16 mouse cellular contexts compared by ENCODE assay signal in genomic region chr6:30697464-30697863, GRCm38 (mm10). TPM values are rescaled to one million over a fixed set of nuclear protein-coding genes. Genes with fewer than 3 reads are reported as not detected.
A peak's percentile ranks its signal among the peaks of the same experiment; 100 is the strongest.
DNase-seq lines count a peak whose midpoint lies in the region; ATAC-seq and TF ChIP-seq lines count a peak whose summit lies in the region.
"Had no signal": no experiment of that assay in that cellular context is flagged by ENCODE, and none has a peak within 500 bp of the region (broad histone marks: within the 10 kb centered on the region; RNA-seq: fewer than 3 reads in every experiment).

No protein-coding gene starts in this region.

- TF ChIP-seq CTCF in lung, adult 2 months (IDR thresholded peaks at IDR 0.05; ENCODE audit: insufficient read depth, low read length) = no peak

- 9% methylated on average over 5 of the region's 5 CpGs for WGBS in heart, embryonic 14.5 days
- 16% methylated on average over 5 of the region's 5 CpGs for WGBS in lung, embryonic 16.5 days
- 50% methylated on average over 5 of the region's 5 CpGs for WGBS in lung, adult 2 months
- 38% methylated on average over 5 of the region's 5 CpGs for WGBS in embryonic facial prominence, embryonic 14.5 days
- WGBS in limb, embryonic 15.5 days = 42% methylated on average over 5 of the region's 5 CpGs

- H3K27me3 ChIP-seq in heart, embryonic 14.5 days (ENCODE audit: control insufficient read depth, insufficient read depth, low read length) = no peaks in the 10 kb centered on the region
- H3K27me3 ChIP-seq in lung, embryonic 16.5 days (ENCODE audit: control insufficient read depth, insufficient read depth, low read depth, low read length) = no peaks in the 10 kb centered on the region
- no peaks in the 10 kb centered on the region for H3K27me3 ChIP-seq in embryonic facial prominence, embryonic 14.5 days (replicated peaks; ENCODE audit: control insufficient read depth, insufficient read depth, low read length)
- H3K27me3 ChIP-seq in limb, embryonic 15.5 days = no peaks in the 10 kb centered on the region

- no peaks in the 10 kb centered on the region for H3K9me3 ChIP-seq in heart, embryonic 14.5 days (ENCODE audit: control insufficient read depth, low read length)
- H3K9me3 ChIP-seq in lung, embryonic 16.5 days (ENCODE audit: control insufficient read depth, low read length) = no peaks in the 10 kb centered on the region
- no peaks in the 10 kb centered on the region for H3K9me3 ChIP-seq in embryonic facial prominence, embryonic 14.5 days (ENCODE audit: control insufficient read depth, low read length)
- H3K9me3 ChIP-seq in limb, embryonic 15.5 days = no peaks in the 10 kb centered on the region

- H3K27ac ChIP-seq in heart, embryonic 14.5 days (replicated peaks in 1 of 2; ENCODE audit: control insufficient read depth in 1 of 2, insufficient read depth in 1 of 2, low read depth in 2 of 2, low read length in 2 of 2) = peak overlapping the region; percentile 53 to 61; a peak in 3 of 4 replicates
- 0 out of 2 replicates have a peak overlapping the region, but pooled peaks have one; percentile 30 for H3K27ac ChIP-seq in lung, embryonic 16.5 days (ENCODE audit: low read length)
- H3K27ac ChIP-seq in embryonic facial prominence, embryonic 14.5 days (replicated peaks; ENCODE audit: low read depth, low read length) = peak overlapping the region; percentile 82
- H3K27ac ChIP-seq in limb, embryonic 15.5 days = peak overlapping the region; percentile 57

- no peaks in the 10 kb centered on the region for H3K36me3 ChIP-seq in heart, embryonic 14.5 days (ENCODE audit: control insufficient read depth, insufficient read depth, low read length)
- no peaks in the 10 kb centered on the region for H3K36me3 ChIP-seq in lung, embryonic 16.5 days (ENCODE audit: control insufficient read depth, insufficient read depth, low read length)
- no peaks in the 10 kb centered on the region for H3K36me3 ChIP-seq in embryonic facial prominence, embryonic 14.5 days (ENCODE audit: control insufficient read depth, insufficient read depth, low read length)
- no peaks in the 10 kb centered on the region for H3K36me3 ChIP-seq in limb, embryonic 15.5 days

- DNase-seq in heart, postnatal 25 days (ENCODE audit: low spot score) = no peak
- no peak for DNase-seq in lung, adult 2 months
- peak; percentile 91 for DNase-seq in embryonic facial prominence, embryonic 14.5 days (ENCODE audit: low spot score)
- DNase-seq in gastrocnemius, postnatal 4 days (ENCODE audit: low spot score in 2 of 2) = no peak
- no peak for DNase-seq in embryo, embryonic 10 days (ENCODE audit: low spot score)
- DNase-seq: adrenal gland, postnatal 10 days; gastrocnemius, postnatal 36 days; lung, postnatal 4 days; right cerebral cortex, postnatal 4 days had no signal

- H3K4me3 ChIP-seq in heart, embryonic 14.5 days (ENCODE audit: control insufficient read depth in 1 of 2, insufficient read depth in 1 of 2, low read depth in 1 of 2, low read length in 2 of 2) = no peak overlapping the region
- no peak overlapping the region for H3K4me3 ChIP-seq in lung, embryonic 16.5 days (ENCODE audit: low read length)
- H3K4me3 ChIP-seq in lung, adult 2 months (replicated peaks; ENCODE audit: extremely low read depth, low read depth, low read length) = no peak overlapping the region
- H3K4me3 ChIP-seq in embryonic facial prominence, embryonic 14.5 days (ENCODE audit: low read depth, low read length) = no peak overlapping the region
- no peak overlapping the region for H3K4me3 ChIP-seq in limb, embryonic 15.5 days

- peaks cover 19 to 23% of the 10 kb centered on the region in 2 experiments for H3K4me1 ChIP-seq in heart, embryonic 14.5 days (ENCODE audit: control insufficient read depth in 2 of 2, insufficient read depth in 2 of 2, low read length in 2 of 2)
- peaks cover 10% of the 10 kb centered on the region for H3K4me1 ChIP-seq in lung, embryonic 16.5 days (replicated peaks; ENCODE audit: control insufficient read depth, insufficient read depth, low read length)
- H3K4me1 ChIP-seq in lung, adult 2 months (ENCODE audit: control insufficient read depth, insufficient read depth, low read length) = peaks cover 4% of the 10 kb centered on the region; the same call in 1 of the 2 replicates
- peaks cover 26% of the 10 kb centered on the region for H3K4me1 ChIP-seq in embryonic facial prominence, embryonic 14.5 days (ENCODE audit: control insufficient read depth, insufficient read depth, low read length)
- peaks cover 27% of the 10 kb centered on the region for H3K4me1 ChIP-seq in limb, embryonic 15.5 days

- TF ChIP-seq POLR2A in lung, adult 2 months (IDR thresholded peaks at IDR 0.05; ENCODE audit: borderline replicate concordance, extremely low read depth, low read depth, low read length) = no peak

- no peak overlapping the region for H3K4me2 ChIP-seq in heart, embryonic 14.5 days (ENCODE audit: low read length)
- H3K4me2 ChIP-seq in lung, embryonic 16.5 days (ENCODE audit: low read depth, low read length) = no peak overlapping the region
- no peak overlapping the region for H3K4me2 ChIP-seq in embryonic facial prominence, embryonic 14.5 days (ENCODE audit: low read depth, low read length)
- no peak overlapping the region for H3K4me2 ChIP-seq in limb, embryonic 15.5 days

- intact Hi-C loops in heart, postnatal 25 days (cut with DNase I) = no loop called here

- no peak overlapping the region for H3K9ac ChIP-seq in heart, embryonic 14.5 days (ENCODE audit: low read length)
- no peak overlapping the region for H3K9ac ChIP-seq in lung, embryonic 16.5 days (ENCODE audit: low read length)
- no peak overlapping the region for H3K9ac ChIP-seq in embryonic facial prominence, embryonic 14.5 days (ENCODE audit: low read depth, low read length)
- H3K9ac ChIP-seq in limb, embryonic 15.5 days = no peak overlapping the region

- ATAC-seq in heart, embryonic 14.5 days (ENCODE audit: insufficient number of reproducible peaks, insufficient read depth, low FRiP score, low read depth) = no peak
- no peak for ATAC-seq in lung, embryonic 16.5 days (ENCODE audit: low read depth)
- no peak; the same call in 1 of the 2 replicates for ATAC-seq in embryonic facial prominence, embryonic 14.5 days (ENCODE audit: low read depth)
- no peak for ATAC-seq in limb, embryonic 15.5 days (ENCODE audit: insufficient number of reproducible peaks, low FRiP score, low TSS enrichment, low read depth)
- ATAC-seq: inflammation-experienced regulatory T-cells, adult 6 months had no signal

RNA-seq across cellular contexts. Expression of gene Cep41, which starts 3.9 kb away (rescaled TPM):
- 9.6 and 11.3 TPM in 2 replicates for polyA plus RNA-seq in heart, embryonic 14.5 days (2014; fragmentation: Nextera tagmentation; extraction: Ambion mirVana)
- total RNA-seq in heart, postnatal 25 days (2021) = 1 to 10 TPM; 1.9 to 3.1 TPM
- polyA plus RNA-seq in lung, embryonic 16.5 days (2015; fragmentation: Nextera tagmentation; extraction: Ambion mirVana) = 15.6 and 16.0 TPM in 2 replicates
- 3.7 and 4.6 TPM in 2 replicates for polyA plus RNA-seq in lung, adult 2 months (2012; rRNA removed)
- polyA plus RNA-seq in embryonic facial prominence, embryonic 14.5 days (2014; fragmentation: Nextera tagmentation; extraction: Ambion mirVana) = 38.6 and 44.3 TPM in 2 replicates
- 28.6 and 46.4 TPM in 2 replicates for polyA plus RNA-seq in limb, embryonic 15.5 days (2015; fragmentation: Nextera tagmentation; extraction: Ambion mirVana)
- 10 to 100 TPM; 22.2 to 23.0 TPM for total RNA-seq in gastrocnemius, postnatal 4 days (2021)

RNA-seq across cellular contexts. Expression of gene Mest, which starts 25.9 kb away (rescaled TPM):
- polyA plus RNA-seq in heart, embryonic 14.5 days (2014; fragmentation: Nextera tagmentation; extraction: Ambion mirVana) = 2,556 and 2,705 TPM in 2 replicates
- 10 to 100 TPM; 12.3 to 15.2 TPM for total RNA-seq in heart, postnatal 25 days (2021)
- 1,483 and 1,593 TPM in 2 replicates for polyA plus RNA-seq in lung, embryonic 16.5 days (2015; fragmentation: Nextera tagmentation; extraction: Ambion mirVana)
- 108 and 160 TPM in 2 replicates for polyA plus RNA-seq in lung, adult 2 months (2012; rRNA removed)
- polyA plus RNA-seq in embryonic facial prominence, embryonic 14.5 days (2014; fragmentation: Nextera tagmentation; extraction: Ambion mirVana) = 2,046 and 2,257 TPM in 2 replicates
- 1,721 and 1,971 TPM in 2 replicates for polyA plus RNA-seq in limb, embryonic 15.5 days (2015; fragmentation: Nextera tagmentation; extraction: Ambion mirVana)
- 1,000 to 10,000 TPM in 1 of 2 experiments, 100 to 1,000 TPM in 1; 835 to 1,053 TPM for total RNA-seq in gastrocnemius, postnatal 4 days (2021)

RNA-seq across cellular contexts. Expression of gene Cpa1, which starts 58.4 kb away (rescaled TPM):
- polyA plus RNA-seq in heart, embryonic 14.5 days (2014; fragmentation: Nextera tagmentation; extraction: Ambion mirVana) = 4.5 TPM in 2 replicates
- total RNA-seq in heart, postnatal 25 days (2021) = under 1 TPM in 1 of 2 experiments, not detected in 1; 0.16 TPM
- 5.4 and 5.7 TPM in 2 replicates for polyA plus RNA-seq in lung, embryonic 16.5 days (2015; fragmentation: Nextera tagmentation; extraction: Ambion mirVana)
- 0.39 and 4.3 TPM in 2 replicates for polyA plus RNA-seq in lung, adult 2 months (2012; rRNA removed)
- 1.3 and 1.7 TPM in 2 replicates for polyA plus RNA-seq in embryonic facial prominence, embryonic 14.5 days (2014; fragmentation: Nextera tagmentation; extraction: Ambion mirVana)
- 1.7 and 1.9 TPM in 2 replicates for polyA plus RNA-seq in limb, embryonic 15.5 days (2015; fragmentation: Nextera tagmentation; extraction: Ambion mirVana)
- under 1 TPM; 0.44 to 0.64 TPM for total RNA-seq in gastrocnemius, postnatal 4 days (2021)
- total RNA-seq: common myeloid progenitor, adult 5-6 weeks; gastrocnemius, postnatal 36 days; left cerebral cortex, postnatal 36 days; monocyte, adult 5-6 weeks had no signal
- polyA plus RNA-seq: inflammation-experienced regulatory T-cells, adult 6 months had no signal

Comparison
In these comparisons a context has a peak if more than half of its experiments do, and no peak if none do; other contexts are left out.
1. H3K27ac ChIP-seq: peak in every context shown above with its lines; median percentile 82 in embryonic facial prominence, embryonic 14.5 days; 57 in heart, embryonic 14.5 days; 57 in limb, embryonic 15.5 days; 30 in lung, embryonic 16.5 days.